Mouse (Mus musculus): ENCODE data around the gene Actr2.

- TF ChIP-seq CEBPB (IDR thresholded peaks at IDR 0.05; ENCODE audit: insufficient read depth, poor library complexity, severe bottlenecking), result no peak
- no peak for TF ChIP-seq USF1 (IDR thresholded peaks at IDR 0.05; ENCODE audit: low read depth)
- no peak for TF ChIP-seq POLR2A (IDR thresholded peaks at IDR 0.05; ENCODE audit: insufficient read length, low read depth)
- no peak for TF ChIP-seq MYOD1 (IDR thresholded peaks at IDR 0.05; ENCODE audit: control insufficient read depth in 1 of 3, insufficient read length in 2 of 3, low read depth in 2 of 3)
- no peak for TF ChIP-seq E2F4 (IDR thresholded peaks at IDR 0.05; ENCODE audit: insufficient read depth)
- TF ChIP-seq MAX (IDR thresholded peaks at IDR 0.05; ENCODE audit: low read depth), result no peak
- no peak for TF ChIP-seq MYOG (IDR thresholded peaks at IDR 0.05; ENCODE audit: control insufficient read depth in 1 of 3, insufficient read depth in 1 of 3, insufficient read length in 2 of 3, low read depth in 2 of 3)
- TF ChIP-seq TCF12 (IDR thresholded peaks at IDR 0.05; ENCODE audit: insufficient read depth, poor library complexity, severe bottlenecking), result no peak
- TF ChIP-seq REST (IDR thresholded peaks at IDR 0.05; ENCODE audit: insufficient read depth, insufficient read length), result no peak
- TF ChIP-seq POLR2AphosphoS2 (IDR thresholded peaks at IDR 0.05; ENCODE audit: insufficient read length, low read depth), result no peak
These were observed 5.8 kb downstream of the Actr2 start for GRCm38 (mm10) chr11:20106946-20107345.

All from myocyte (in vitro differentiated cells).